Mouse (Mus musculus) ZHBTc4 (cell line): Measurements from ENCODE around the gene Tmem53.
A peak's percentile ranks its signal among the peaks of the same experiment; 100 is the strongest.

Source experiments
- DNase-seq: peaks from one replicate; pipeline ENCODE4 v3.0.0-alpha.2; 2011; ENCODE audit warnings: low read depth, low spot score

Gene Tmem53

GRCm38 (mm10) chr4:117281090-117281845 is 29.5 kb downstream of the Tmem53 start:
- DNase-seq: no peak

- DNase-seq: peak; percentile 83
Measured at GRCm38 (mm10) chr4:117283271-117284191, 31.8 kb downstream of the Tmem53 start.

GRCm38 (mm10) chr4:117284363-117284762 is 32.6 kb downstream of the Tmem53 start:
- DNase-seq: no peak

- no peak for DNase-seq
Measured at GRCm38 (mm10) chr4:117288277-117288926, 36.7 kb downstream of the Tmem53 start.

- DNase-seq: peak; percentile 95
Measured at GRCm38 (mm10) chr4:117288927-117289801, 37.4 kb downstream of the Tmem53 start.

- no peak for DNase-seq
Measured at GRCm38 (mm10) chr4:117291696-117292095, 39.9 kb downstream of the Tmem53 start.

- no peak for DNase-seq
Measured at GRCm38 (mm10) chr4:117296849-117297593, 45.3 kb downstream of the Tmem53 start.

GRCm38 (mm10) chr4:117297819-117298218 is 46.1 kb downstream of the Tmem53 start:
- DNase-seq: peak; percentile 45

- DNase-seq: no peak
Measured at GRCm38 (mm10) chr4:117299921-117300320, 48.2 kb downstream of the Tmem53 start.

GRCm38 (mm10) chr4:117302027-117302806 is 50.5 kb downstream of the Tmem53 start:
- DNase-seq: no peak

GRCm38 (mm10) chr4:117303581-117304238 is 52.0 kb downstream of the Tmem53 start:
- DNase-seq: peak; percentile 66

GRCm38 (mm10) chr4:117304239-117305025 is 52.7 kb downstream of the Tmem53 start:
- DNase-seq: peak; percentile 34

- peak; percentile 82 for DNase-seq
Measured at GRCm38 (mm10) chr4:117305461-117305860, 53.7 kb downstream of the Tmem53 start.

- DNase-seq: no peak
Measured at GRCm38 (mm10) chr4:117307270-117307669, 55.5 kb downstream of the Tmem53 start.

- DNase-seq: peak; percentile 49
Measured at GRCm38 (mm10) chr4:117309427-117309826, 57.7 kb downstream of the Tmem53 start.

GRCm38 (mm10) chr4:117311891-117312290 is 60.1 kb downstream of the Tmem53 start:
- DNase-seq: no peak

GRCm38 (mm10) chr4:117312416-117313084 is 60.8 kb downstream of the Tmem53 start:
- peak; percentile 81 for DNase-seq

GRCm38 (mm10) chr4:117313085-117313424 is 61.3 kb downstream of the Tmem53 start:
- peak; percentile 83 for DNase-seq
